In the genomic region with DNA sequence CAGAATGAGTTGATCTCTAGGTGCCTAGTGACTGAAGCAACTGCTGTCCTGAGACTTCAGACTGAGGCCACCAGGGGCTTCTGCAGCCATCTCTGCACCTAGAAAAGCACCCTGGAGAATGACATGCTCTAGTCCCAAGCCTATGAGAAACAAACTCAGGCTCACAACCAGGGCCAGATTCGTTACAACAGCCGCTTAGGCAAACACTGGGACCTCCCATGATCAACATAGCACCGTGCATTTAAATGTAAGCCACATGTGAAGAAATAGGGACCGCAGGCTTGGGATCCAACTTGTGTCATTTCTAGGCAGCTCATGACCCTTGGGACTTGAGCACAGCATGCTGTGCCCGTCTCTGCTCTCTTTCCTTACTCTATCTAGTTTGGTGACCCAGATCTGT, we compare ENCODE assay signal across 10 mouse cellular contexts. TPM values are rescaled to one million over a fixed set of nuclear protein-coding genes. Genes with fewer than 3 reads are reported as not detected.
DNase-seq lines count a peak whose midpoint lies in the region; ATAC-seq and TF ChIP-seq lines count a peak whose summit lies in the region.
"Had no signal": no experiment of that assay in that cellular context is flagged by ENCODE, and none has a peak within 500 bp of the region (broad histone marks: within the 10 kb centered on the region; RNA-seq: fewer than 3 reads in every experiment).

No protein-coding gene starts in this region.

- H3K36me3 ChIP-seq in kidney, embryonic 15.5 days: no peaks in the 10 kb centered on the region
- no peaks in the 10 kb centered on the region for H3K36me3 ChIP-seq in kidney, adult 2 months (ENCODE audit: control insufficient read depth, insufficient read depth, low read length)
- 0 out of 2 replicates have a peak, but pooled peaks cover 5% of the 10 kb centered on the region for H3K36me3 ChIP-seq in embryonic facial prominence, embryonic 13.5 days
- H3K36me3 ChIP-seq in forebrain, embryonic 16.5 days (ENCODE audit: control insufficient read depth, insufficient read depth): no peaks in the 10 kb centered on the region
- H3K36me3 ChIP-seq in midbrain, embryonic 16.5 days (ENCODE audit: control insufficient read depth, insufficient read depth, low read length): no peaks in the 10 kb centered on the region

- 81% methylated on average over 5 of the region's 5 CpGs for WGBS in kidney, embryonic 15.5 days
- WGBS in kidney, adult 2 months: 73% methylated on average over 5 of the region's 5 CpGs
- WGBS in embryonic facial prominence, embryonic 13.5 days: 43% methylated on average over 5 of the region's 5 CpGs
- 68% methylated on average over 5 of the region's 5 CpGs for WGBS in forebrain, embryonic 16.5 days
- WGBS in midbrain, embryonic 16.5 days: 80% methylated on average over 5 of the region's 5 CpGs

- no peak for TF ChIP-seq CTCF in kidney, adult 2 months (conservative IDR thresholded peaks at IDR 0.05; ENCODE audit: insufficient read depth, insufficient read length, low read depth, low read length)

- H3K4me2 ChIP-seq in kidney, embryonic 15.5 days: peak overlapping the region; percentile 66
- H3K4me2 ChIP-seq in embryonic facial prominence, embryonic 13.5 days: peak overlapping the region; percentile 79
- H3K4me2 ChIP-seq in forebrain, embryonic 16.5 days (ENCODE audit: low read length): peak overlapping the region; percentile 65
- H3K4me2 ChIP-seq in midbrain, embryonic 16.5 days (ENCODE audit: low read length): peak overlapping the region; percentile 81
- H3K4me2 ChIP-seq: liver, embryonic 11.5 days had no signal

- no peak for ATAC-seq in kidney, embryonic 15.5 days (replicated peaks; ENCODE audit: low FRiP score)
- no peak for ATAC-seq in embryonic facial prominence, embryonic 13.5 days (ENCODE audit: insufficient number of reproducible peaks, insufficient read depth, low FRiP score, low TSS enrichment, low read depth)
- ATAC-seq in forebrain, embryonic 16.5 days: no peak
- no peak for ATAC-seq in midbrain, embryonic 16.5 days

- peaks cover 74% of the 10 kb centered on the region for H3K4me1 ChIP-seq in kidney, embryonic 15.5 days
- peaks cover 30% of the 10 kb centered on the region; the same call in 1 of the 2 replicates for H3K4me1 ChIP-seq in kidney, adult 2 months (ENCODE audit: control insufficient read depth, insufficient read depth, low read length)
- H3K4me1 ChIP-seq in embryonic facial prominence, embryonic 13.5 days: peaks cover 75% of the 10 kb centered on the region
- H3K4me1 ChIP-seq in forebrain, embryonic 16.5 days (replicated peaks; ENCODE audit: control insufficient read depth, insufficient read depth, low read length): peaks cover 50% of the 10 kb centered on the region
- peaks cover 63% of the 10 kb centered on the region for H3K4me1 ChIP-seq in midbrain, embryonic 16.5 days (ENCODE audit: control insufficient read depth, insufficient read depth, low read length)

- H3K4me3 ChIP-seq in kidney, embryonic 15.5 days (replicated peaks): no peak overlapping the region
- H3K4me3 ChIP-seq in kidney, adult 2 months (ENCODE audit: insufficient read depth, low read depth, low read length): no peak overlapping the region
- H3K4me3 ChIP-seq in embryonic facial prominence, embryonic 13.5 days: no peak overlapping the region
- peak overlapping the region; percentile 31 for H3K4me3 ChIP-seq in forebrain, embryonic 16.5 days (replicated peaks; ENCODE audit: low read length)
- H3K4me3 ChIP-seq in midbrain, embryonic 16.5 days (ENCODE audit: low read depth, low read length): peak overlapping the region; percentile 44

- TF ChIP-seq POLR2A in kidney, adult 2 months (IDR thresholded peaks at IDR 0.05; ENCODE audit: low read depth, low read length): no peak

- no peaks in the 10 kb centered on the region for H3K9me3 ChIP-seq in kidney, embryonic 15.5 days (replicated peaks)
- no peaks in the 10 kb centered on the region for H3K9me3 ChIP-seq in embryonic facial prominence, embryonic 13.5 days
- H3K9me3 ChIP-seq in forebrain, embryonic 16.5 days (ENCODE audit: control insufficient read depth, low read length): no peaks in the 10 kb centered on the region
- no peaks in the 10 kb centered on the region for H3K9me3 ChIP-seq in midbrain, embryonic 16.5 days (replicated peaks; ENCODE audit: control insufficient read depth, low read length, poor library complexity, severe bottlenecking)

- no peak overlapping the region for H3K9ac ChIP-seq in kidney, embryonic 15.5 days
- peak overlapping the region; percentile 6; the same call in 1 of the 2 replicates for H3K9ac ChIP-seq in embryonic facial prominence, embryonic 13.5 days
- H3K9ac ChIP-seq in forebrain, embryonic 16.5 days (replicated peaks; ENCODE audit: low read depth, low read length): no peak overlapping the region
- H3K9ac ChIP-seq in midbrain, embryonic 16.5 days (ENCODE audit: low read depth, low read length): peak overlapping the region; percentile 67; the same call in 1 of the 2 replicates

- H3K27ac ChIP-seq in kidney, embryonic 15.5 days: peak overlapping the region; percentile 87
- H3K27ac ChIP-seq in kidney, adult 2 months (ENCODE audit: insufficient read depth, low read depth, low read length): no peak overlapping the region
- peak overlapping the region; percentile 88 for H3K27ac ChIP-seq in embryonic facial prominence, embryonic 13.5 days
- H3K27ac ChIP-seq in forebrain, embryonic 16.5 days (ENCODE audit: low read length): peak overlapping the region; percentile 56
- H3K27ac ChIP-seq in midbrain, embryonic 16.5 days (ENCODE audit: low read length): peak overlapping the region; percentile 78

- no peak for DNase-seq in kidney, adult 2 months
- no peak for DNase-seq in urinary bladder, postnatal 25 days (ENCODE audit: low spot score)
- no peak for DNase-seq in testis, postnatal 10 days (ENCODE audit: low spot score)
- no peak for DNase-seq in left cerebral cortex, adult 18-20 months (ENCODE audit: low spot score in 2 of 2)
- DNase-seq: right cerebral cortex, postnatal 14 days had no signal

- no peaks in the 10 kb centered on the region for H3K27me3 ChIP-seq in kidney, embryonic 15.5 days
- H3K27me3 ChIP-seq in kidney, adult 2 months (replicated peaks; ENCODE audit: control insufficient read depth, insufficient read depth, low read length): no peaks in the 10 kb centered on the region
- no peaks in the 10 kb centered on the region for H3K27me3 ChIP-seq in embryonic facial prominence, embryonic 13.5 days
- H3K27me3 ChIP-seq in forebrain, embryonic 16.5 days (replicated peaks; ENCODE audit: control insufficient read depth, insufficient read depth, low read length): no peaks in the 10 kb centered on the region
- H3K27me3 ChIP-seq in midbrain, embryonic 16.5 days (ENCODE audit: control insufficient read depth, insufficient read depth, low read depth, low read length): no peaks in the 10 kb centered on the region

RNA-seq across cellular contexts. Expression of a gene that starts 22.5 kb away (rescaled TPM):
- polyA plus RNA-seq in kidney, embryonic 15.5 days (2015; fragmentation: Nextera tagmentation; extraction: Ambion mirVana): 6.3 and 6.8 TPM in 2 replicates
- polyA plus RNA-seq in kidney, adult 2 months (2012; rRNA removed): 4.8 and 5.2 TPM in 2 replicates
- 6.3 and 6.5 TPM in 2 replicates for polyA plus RNA-seq in embryonic facial prominence, embryonic 13.5 days (2015; fragmentation: Nextera tagmentation; extraction: Ambion mirVana)
- polyA plus RNA-seq in forebrain, embryonic 16.5 days (2015; fragmentation: Nextera tagmentation; extraction: Ambion mirVana): 7.0 and 7.5 TPM in 2 replicates
- polyA plus RNA-seq in midbrain, embryonic 16.5 days (2015; fragmentation: Nextera tagmentation; extraction: Ambion mirVana): 5.3 and 5.5 TPM in 2 replicates
- total RNA-seq in left cerebral cortex, adult 18-20 months (2021): 1 to 10 TPM; 3.7 to 4.6 TPM

RNA-seq across cellular contexts. Expression of a gene that starts 23.5 kb away (rescaled TPM):
- polyA plus RNA-seq in kidney, embryonic 15.5 days (2015; fragmentation: Nextera tagmentation; extraction: Ambion mirVana): 20.4 and 20.7 TPM in 2 replicates
- polyA plus RNA-seq in kidney, adult 2 months (2012; rRNA removed): 25.3 and 30.6 TPM in 2 replicates
- 23.5 and 24.6 TPM in 2 replicates for polyA plus RNA-seq in embryonic facial prominence, embryonic 13.5 days (2015; fragmentation: Nextera tagmentation; extraction: Ambion mirVana)
- polyA plus RNA-seq in forebrain, embryonic 16.5 days (2015; fragmentation: Nextera tagmentation; extraction: Ambion mirVana): 46.9 and 47.7 TPM in 2 replicates
- polyA plus RNA-seq in midbrain, embryonic 16.5 days (2015; fragmentation: Nextera tagmentation; extraction: Ambion mirVana): 55.1 and 60.1 TPM in 2 replicates
- 10 to 100 TPM; 67.5 to 72.1 TPM for total RNA-seq in left cerebral cortex, adult 18-20 months (2021)

RNA-seq across cellular contexts. Expression of a gene that starts 32.0 kb away (rescaled TPM):
- 30.5 and 31.2 TPM in 2 replicates for polyA plus RNA-seq in kidney, embryonic 15.5 days (2015; fragmentation: Nextera tagmentation; extraction: Ambion mirVana)
- polyA plus RNA-seq in kidney, adult 2 months (2012; rRNA removed): 69.7 and 80.6 TPM in 2 replicates
- polyA plus RNA-seq in embryonic facial prominence, embryonic 13.5 days (2015; fragmentation: Nextera tagmentation; extraction: Ambion mirVana): 30.0 and 30.4 TPM in 2 replicates
- 35.6 and 42.7 TPM in 2 replicates for polyA plus RNA-seq in forebrain, embryonic 16.5 days (2015; fragmentation: Nextera tagmentation; extraction: Ambion mirVana)
- polyA plus RNA-seq in midbrain, embryonic 16.5 days (2015; fragmentation: Nextera tagmentation; extraction: Ambion mirVana): 50.7 and 51.4 TPM in 2 replicates
- 10 to 100 TPM; 49.5 to 51.2 TPM for total RNA-seq in left cerebral cortex, adult 18-20 months (2021)

RNA-seq across cellular contexts. Expression of a gene that starts 39.7 kb away (rescaled TPM):
- 6.8 and 9.1 TPM in 2 replicates for polyA plus RNA-seq in kidney, embryonic 15.5 days (2015; fragmentation: Nextera tagmentation; extraction: Ambion mirVana)
- 8.0 and 9.4 TPM in 2 replicates for polyA plus RNA-seq in kidney, adult 2 months (2012; rRNA removed)
- 0.22 and 1.5 TPM in 2 replicates for polyA plus RNA-seq in embryonic facial prominence, embryonic 13.5 days (2015; fragmentation: Nextera tagmentation; extraction: Ambion mirVana)
- not detected in 2 replicates for polyA plus RNA-seq in forebrain, embryonic 16.5 days (2015; fragmentation: Nextera tagmentation; extraction: Ambion mirVana)
- 0.86 and 1.2 TPM in 2 replicates for polyA plus RNA-seq in midbrain, embryonic 16.5 days (2015; fragmentation: Nextera tagmentation; extraction: Ambion mirVana)
- total RNA-seq in left cerebral cortex, adult 18-20 months (2021): under 1 TPM; 0.77 to 0.84 TPM

RNA-seq across cellular contexts. Expression of a gene that starts 46.0 kb away (rescaled TPM):
- 47.1 and 52.1 TPM in 2 replicates for polyA plus RNA-seq in kidney, embryonic 15.5 days (2015; fragmentation: Nextera tagmentation; extraction: Ambion mirVana)
- polyA plus RNA-seq in kidney, adult 2 months (2012; rRNA removed): 182 and 215 TPM in 2 replicates
- polyA plus RNA-seq in embryonic facial prominence, embryonic 13.5 days (2015; fragmentation: Nextera tagmentation; extraction: Ambion mirVana): 44.1 and 47.8 TPM in 2 replicates
- 67.8 and 77.7 TPM in 2 replicates for polyA plus RNA-seq in forebrain, embryonic 16.5 days (2015; fragmentation: Nextera tagmentation; extraction: Ambion mirVana)
- 117 and 132 TPM in 2 replicates for polyA plus RNA-seq in midbrain, embryonic 16.5 days (2015; fragmentation: Nextera tagmentation; extraction: Ambion mirVana)
- total RNA-seq in left cerebral cortex, adult 18-20 months (2021): 100 to 1,000 TPM; 283 to 350 TPM

Comparison
In these comparisons a context has a peak if more than half of its experiments do, and no peak if none do; other contexts are left out.
1. H3K4me3 ChIP-seq: peak in forebrain, embryonic 16.5 days (single experiment) and midbrain, embryonic 16.5 days (single experiment); none in kidney, embryonic 15.5 days (single experiment), kidney, adult 2 months (single experiment) and embryonic facial prominence, embryonic 13.5 days (single experiment).
2. H3K9ac ChIP-seq: peak in embryonic facial prominence, embryonic 13.5 days (single experiment) and midbrain, embryonic 16.5 days (single experiment); none in kidney, embryonic 15.5 days (single experiment) and forebrain, embryonic 16.5 days (single experiment).
3. Peak in every context shown above with its lines, with median percentiles within 50 percentile points of each other: H3K4me2 ChIP-seq.